Mouse (Mus musculus): ENCODE data around the gene Tle3.

DNA sequence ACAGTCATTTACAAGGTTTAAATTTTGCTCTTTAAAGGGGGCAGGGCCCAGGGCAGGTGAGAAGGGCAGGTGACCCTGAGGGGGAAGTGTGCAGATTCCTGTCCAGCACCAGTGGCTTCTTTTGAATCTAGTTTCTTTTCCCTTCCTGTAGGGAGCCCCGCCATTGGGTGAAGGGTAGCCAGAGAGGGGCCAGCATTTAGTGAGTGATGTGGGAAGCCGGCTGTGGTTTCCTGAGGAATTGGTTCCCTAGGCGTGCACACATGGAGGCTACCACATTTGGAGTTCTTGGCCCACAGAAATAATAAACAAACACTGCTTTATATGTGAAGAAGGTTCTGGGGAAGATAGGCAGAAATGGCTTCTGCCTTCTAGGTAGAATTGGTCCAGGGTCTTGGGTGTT is 4.5 kb downstream of the Tle3 start:
- TF ChIP-seq CTCF (IDR thresholded peaks at IDR 0.05; ENCODE audit: control insufficient read depth, insufficient read depth, insufficient read length): no peak
- TF ChIP-seq CEBPB (IDR thresholded peaks at IDR 0.05; ENCODE audit: low read depth): no peak
- no peak for TF ChIP-seq MYOD1 (IDR thresholded peaks at IDR 0.05; ENCODE audit: control insufficient read depth, insufficient read length, low read depth)
